Mouse (Mus musculus) fat pad, adult 2 months (tissue): ENCODE data around the gene Luc7l2.

ENCODE experiments used
- DNase-seq: peaks from one replicate; pipeline ENCODE4 v3.0.0-alpha.2; 2011; ENCODE audit warnings: low read depth, low spot score; ENCODE audit errors: extremely low read depth

Luc7l2 gene

DNA sequence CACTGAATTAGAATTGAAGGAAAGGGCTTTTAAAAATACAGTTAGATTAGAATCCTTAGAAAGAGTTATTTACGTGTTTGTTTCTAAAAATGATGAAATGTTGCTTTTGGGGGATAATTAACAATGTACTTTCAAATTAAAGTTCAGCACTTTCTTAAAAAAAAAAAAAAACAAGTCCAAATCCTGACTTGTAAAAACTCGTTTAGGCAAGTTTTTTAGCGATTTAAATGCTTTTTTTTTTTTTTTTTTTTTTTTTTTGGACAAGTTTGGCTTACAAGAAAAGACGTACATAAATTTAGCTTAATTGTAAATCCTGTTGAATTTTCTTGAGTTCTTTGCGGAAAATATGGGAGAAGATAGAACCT is 1.5 kb downstream of the Luc7l2 start:
- DNase-seq: no peak

DNA sequence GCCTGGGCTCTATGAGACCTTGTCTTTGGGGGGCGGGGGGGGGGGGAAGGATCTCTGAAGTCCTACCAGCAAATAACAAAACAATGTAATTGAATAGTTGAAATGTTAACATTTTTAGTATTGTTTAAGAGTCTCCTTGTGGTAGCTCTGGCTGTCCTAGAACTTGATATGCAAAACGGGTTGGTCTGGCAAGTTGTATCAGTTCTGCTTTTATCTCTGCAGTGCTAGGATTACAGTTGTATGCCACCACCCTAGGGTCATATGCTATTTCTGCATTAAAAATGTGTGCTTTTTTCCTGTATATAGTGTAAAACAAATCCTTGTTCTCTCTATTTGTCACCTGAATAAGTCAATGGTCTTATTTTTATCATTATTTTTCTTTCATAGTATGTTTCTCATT is 25.0 kb downstream of the Luc7l2 start:
- DNase-seq: no peak

DNA sequence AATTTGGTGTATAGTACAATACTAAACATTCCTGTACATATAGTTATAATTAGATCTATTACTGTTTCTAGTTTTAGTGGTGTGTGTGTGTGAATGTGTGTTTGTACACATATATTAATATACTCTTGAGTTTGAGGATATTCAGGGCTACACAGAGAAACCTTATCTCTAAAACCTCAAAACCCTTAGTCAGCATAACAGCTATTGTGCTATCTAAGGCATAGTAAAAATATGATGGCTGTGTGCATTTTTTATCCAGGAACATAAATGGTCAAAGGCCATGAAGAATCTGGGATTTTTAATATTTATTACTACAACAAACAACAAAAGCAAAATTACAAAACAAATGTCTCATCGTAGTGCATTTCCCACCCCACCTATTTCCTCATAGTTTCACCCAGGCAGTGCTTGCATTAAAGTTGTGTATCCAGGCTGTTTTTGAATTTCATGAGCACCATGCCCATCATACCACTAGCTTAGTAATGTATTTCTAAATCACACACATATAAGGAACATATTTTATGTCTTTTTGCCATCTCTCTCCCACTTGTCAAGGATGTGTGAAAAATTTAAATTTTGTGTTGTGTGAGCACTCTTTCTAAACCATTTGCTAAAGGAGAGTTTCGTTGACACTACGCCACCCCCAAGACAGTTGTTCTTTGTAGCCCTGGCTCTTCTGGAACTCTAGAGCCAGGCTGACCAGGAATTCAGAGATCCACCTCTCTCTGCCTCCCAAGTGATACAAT is 29.2 kb downstream of the Luc7l2 start:
- DNase-seq: no peak

DNA sequence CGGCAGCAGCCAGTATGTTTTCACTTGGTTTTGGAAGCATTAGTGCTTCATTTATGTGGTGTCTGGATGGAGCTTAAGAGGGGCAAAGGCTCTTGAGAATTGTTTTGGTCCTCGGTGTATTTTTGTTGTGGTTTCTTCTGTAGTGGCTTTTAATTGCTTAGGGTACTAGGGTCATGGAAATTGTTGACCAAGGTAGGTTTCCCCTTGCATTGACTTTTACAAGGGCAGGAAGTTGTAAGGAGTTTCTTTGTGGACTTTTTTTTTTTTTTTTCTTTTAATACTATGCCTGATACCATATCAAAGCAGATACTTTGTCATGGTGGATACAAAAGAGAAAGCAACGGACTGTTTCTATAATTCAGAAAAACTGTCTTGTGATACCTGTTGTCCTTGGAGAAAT is 30.6 kb downstream of the Luc7l2 start:
- DNase-seq: no peak

DNA sequence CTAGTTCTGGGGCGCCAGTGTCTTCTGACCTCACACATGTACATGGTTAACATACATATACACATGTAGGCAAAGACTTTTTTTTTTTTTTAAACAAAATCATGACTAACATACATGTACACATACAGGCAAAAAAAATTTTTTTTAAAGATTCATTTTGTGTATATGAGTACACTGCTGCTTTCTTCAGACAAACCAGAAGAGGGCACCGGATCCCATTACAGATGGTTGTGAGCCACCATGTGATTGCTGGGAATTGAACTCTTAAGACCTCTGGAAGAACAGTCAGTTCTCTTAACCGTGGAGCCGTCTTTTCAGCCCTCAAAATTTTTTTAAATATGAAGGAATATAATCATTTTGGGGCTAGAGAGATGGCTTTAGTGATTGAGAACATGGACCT is 46.3 kb downstream of the Luc7l2 start:
- DNase-seq: no peak

DNA sequence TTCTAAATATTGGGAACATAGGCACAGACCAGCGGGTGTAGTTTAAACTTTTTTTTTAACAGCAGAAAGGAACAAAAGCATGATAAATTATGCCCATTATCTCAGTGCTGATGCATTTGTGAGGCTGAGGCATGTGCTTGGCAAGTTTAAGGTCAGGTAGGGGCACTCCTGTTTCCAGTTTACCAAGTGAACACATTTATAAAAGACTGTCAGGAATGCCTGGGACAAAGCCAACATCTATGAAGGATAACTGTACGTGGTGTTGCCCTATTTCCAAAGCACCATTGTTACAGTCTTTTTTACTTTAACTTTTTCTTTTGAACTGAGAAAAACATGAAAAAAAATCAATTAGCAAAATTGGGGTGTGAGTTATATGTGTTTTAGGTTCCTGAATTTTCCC is 58.8 kb downstream of the Luc7l2 start:
- DNase-seq: no peak

DNA sequence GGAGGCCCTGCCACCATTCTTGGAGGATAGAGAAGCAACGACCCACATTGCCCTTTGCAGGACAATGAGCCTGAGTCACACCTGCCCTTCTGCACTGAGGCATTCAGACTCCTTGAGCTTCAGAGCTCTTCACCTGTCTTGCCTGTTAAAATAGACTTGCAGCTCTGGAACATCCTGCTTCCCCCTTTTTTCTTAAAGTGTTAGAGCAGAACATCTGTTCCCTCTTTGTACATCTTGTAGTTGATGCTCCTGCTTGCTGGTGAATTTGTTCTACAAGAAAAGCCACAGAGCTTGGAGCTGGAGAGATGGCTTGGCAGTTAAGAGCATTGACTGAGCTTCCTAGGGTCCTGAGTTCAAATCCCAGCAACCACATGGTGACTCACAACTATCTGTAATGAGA is 71.3 kb downstream of the Luc7l2 start:
- DNase-seq: no peak

DNA sequence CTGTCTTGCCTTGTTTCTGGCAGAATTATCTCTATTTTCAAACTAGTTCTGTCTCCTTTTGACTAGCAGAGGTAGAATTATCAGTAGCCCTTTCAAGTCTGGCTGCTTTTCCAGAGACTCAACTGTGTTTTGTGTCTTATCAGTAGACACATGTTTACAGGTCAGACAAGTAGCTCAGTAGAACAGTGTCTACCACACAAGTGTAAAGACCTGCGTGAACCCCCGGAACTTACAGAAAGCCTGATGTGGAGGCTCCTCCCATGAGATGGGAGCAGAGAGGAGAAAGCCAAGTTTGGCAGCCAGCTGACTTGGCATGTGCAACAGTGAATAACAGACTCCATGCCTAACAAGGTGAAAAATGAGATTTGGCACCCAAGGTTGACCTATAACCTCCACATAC is 72.3 kb downstream of the Luc7l2 start:
- DNase-seq: no peak

DNA sequence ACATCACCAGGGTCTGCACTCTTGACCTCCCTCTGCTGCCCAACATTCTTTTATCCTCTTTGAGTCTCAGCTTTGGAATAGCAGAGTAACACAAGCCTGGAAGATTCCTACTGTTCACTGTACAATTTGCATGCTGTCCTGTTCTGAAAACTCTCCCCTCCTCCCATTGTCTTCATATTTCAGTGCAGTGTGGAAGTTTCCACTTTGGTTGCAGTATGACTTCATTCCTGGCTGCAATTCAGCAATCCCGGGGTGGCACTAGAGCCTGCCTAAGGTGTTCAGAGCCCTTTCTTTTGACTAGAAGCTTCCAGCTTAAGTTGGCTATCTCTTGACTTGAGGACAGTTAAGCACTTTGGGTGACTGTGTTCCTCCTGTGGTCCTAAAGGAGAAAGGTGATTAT is 73.3 kb downstream of the Luc7l2 start:
- no peak for DNase-seq

DNA sequence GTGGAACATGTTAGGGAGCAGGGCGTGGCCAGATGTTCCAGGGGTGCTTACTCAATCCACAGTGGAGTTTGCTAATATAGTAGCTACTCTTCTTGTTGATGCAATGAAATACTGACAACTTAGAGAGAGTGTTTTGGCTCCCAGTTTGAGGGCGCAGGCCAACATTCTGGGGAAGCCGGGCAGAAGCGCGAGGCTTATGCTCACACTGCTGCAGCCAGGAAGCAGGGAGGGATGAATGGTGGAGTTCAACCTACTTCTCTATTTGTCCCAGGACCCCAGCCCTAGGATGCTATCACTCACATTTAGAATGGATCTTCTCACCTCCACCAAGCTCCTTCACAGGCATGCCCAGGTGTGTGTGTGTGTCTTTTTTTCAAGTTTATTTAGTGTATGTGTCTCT is 75.0 kb downstream of the Luc7l2 start:
- no peak for DNase-seq

DNA sequence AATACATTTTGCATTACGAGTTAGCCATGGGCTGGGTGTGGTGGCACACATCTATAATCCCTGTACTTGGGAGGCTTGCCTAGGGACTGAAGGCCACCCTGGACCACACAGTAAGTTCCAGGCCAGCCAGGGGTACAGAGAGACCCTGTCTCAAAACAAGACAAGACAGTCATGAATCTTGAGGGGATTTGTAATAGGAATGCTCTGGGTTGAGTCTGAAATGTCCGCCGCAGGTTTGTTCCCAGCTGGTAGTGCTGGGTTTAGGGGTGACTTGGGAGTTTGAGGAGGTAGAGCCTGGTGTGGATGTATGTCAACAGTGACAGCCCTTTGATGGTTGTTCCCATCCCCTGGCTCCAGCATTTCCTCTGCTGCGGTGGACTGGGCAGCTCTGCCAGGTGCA is 75.9 kb downstream of the Luc7l2 start:
- DNase-seq: no peak

DNA sequence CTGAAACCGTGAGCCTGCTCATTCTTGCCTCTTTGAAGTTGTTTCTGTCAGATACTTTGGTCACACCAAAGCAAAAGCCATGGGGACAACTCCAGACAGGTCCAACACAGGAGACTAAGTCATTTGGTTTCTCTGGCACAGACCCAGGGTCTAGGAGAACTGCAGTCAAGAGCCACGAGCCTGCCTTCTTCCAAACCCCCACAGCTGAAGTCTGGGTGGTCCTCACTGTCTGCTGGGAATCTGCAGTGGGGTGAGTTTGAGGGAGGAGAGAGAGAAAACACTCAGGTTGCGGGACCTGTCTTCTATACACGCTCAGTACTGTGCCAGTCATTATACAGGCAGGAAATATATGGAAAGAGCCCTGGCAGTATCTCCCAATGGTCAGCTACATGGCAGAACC is 76.4 kb downstream of the Luc7l2 start:
- no peak for DNase-seq

DNA sequence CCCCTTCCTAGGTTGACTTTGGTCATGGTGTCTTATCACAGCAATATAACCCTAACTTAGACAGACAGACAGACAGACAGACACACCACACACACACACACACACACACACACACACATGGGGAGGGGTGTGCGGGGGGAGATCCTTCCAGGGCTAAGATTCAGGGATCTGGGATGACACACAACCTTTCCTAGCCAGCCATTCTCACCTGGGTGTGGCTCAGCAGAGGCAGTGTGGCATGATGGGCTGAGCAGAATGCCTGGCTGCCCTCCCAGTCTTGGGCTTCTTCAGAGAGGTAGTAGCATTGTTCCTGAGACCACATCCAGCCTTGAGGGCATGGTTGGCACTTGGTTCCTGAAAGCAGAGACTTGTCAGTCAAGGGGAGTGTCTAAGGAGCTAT is 78.4 kb downstream of the Luc7l2 start:
- DNase-seq: no peak

DNA sequence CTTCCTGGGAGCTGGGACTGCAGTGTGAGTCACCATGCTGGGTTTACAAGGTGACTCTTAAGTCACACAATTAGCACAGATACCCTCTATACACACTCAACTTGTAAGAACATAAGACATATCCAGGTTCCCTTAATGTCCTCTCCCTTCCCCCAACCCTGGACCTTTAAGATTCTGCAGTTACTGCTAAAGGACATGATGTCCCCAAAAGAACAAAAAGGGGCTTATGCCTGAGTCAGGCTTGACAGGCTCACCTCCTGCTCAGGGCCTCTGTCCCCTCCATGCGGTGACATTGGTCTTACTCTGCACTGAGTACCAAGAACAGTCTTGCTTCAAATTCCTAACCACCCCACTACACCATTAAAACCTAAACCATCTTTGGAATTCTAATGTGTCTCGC is 81.7 kb downstream of the Luc7l2 start:
- no peak for DNase-seq

DNA sequence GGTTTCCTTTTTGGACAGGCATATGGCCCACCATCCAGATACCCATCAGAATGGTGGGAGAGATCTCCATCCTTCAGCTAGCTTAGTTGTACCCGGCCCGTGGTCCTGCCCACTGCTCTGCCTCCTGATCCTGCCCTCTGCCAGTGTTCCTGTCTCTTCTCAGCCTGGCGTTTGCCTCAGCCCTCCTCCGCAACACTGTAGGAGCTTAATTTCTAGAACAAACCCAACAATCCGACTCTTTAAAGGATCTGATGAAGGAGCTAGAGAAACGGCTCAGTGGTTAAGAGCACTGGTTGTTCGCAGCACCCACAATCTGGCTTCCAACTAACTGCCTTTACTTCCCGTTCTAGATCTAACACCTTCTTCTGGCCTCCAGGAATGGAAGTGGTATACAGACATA is 83.3 kb downstream of the Luc7l2 start:
- DNase-seq: no peak

DNA sequence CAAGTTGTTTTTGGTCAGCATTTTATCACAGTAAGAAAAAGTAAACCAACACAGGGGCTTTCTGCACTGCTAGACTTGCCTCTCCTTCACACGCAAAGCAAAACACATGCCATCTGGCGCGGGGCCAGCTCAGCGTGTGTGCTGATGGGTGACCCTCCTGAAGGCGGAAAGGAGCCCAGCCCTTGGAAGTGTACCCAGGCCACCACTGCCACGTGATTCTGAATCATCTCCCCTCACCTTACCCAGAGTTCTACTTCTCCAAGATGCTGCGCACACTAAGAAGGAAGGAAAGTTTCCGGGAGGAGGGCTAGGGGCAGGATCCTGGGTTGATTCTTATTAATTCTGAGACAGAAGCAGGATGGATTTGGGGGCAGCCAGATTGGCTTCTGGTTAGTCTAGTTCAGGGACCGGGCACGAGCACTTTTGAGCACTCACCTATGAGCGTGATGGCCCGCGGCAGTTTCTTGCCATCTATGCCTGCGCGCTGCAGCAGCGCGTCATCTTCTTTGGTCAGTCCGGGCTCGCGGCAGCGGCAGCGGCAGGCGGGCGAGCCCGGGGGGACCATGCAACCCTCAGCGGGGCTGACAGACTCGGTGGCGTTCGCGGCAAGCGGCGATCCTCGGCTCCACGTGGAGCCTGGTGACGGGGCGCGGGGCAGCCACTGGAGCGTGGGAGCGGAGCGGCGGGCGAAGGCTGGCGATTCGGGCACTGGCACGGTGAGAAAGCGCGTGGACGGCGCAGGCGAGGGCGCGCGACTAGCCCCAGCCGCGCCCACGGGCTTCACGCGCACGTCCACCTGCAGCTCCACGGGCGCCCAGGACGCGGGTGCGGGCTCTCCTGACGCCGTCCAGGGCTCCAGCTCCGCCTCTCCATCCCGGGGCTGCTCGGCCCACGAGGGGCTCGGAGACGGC is 85.1 kb downstream of the Luc7l2 start:
- DNase-seq: no peak

DNA sequence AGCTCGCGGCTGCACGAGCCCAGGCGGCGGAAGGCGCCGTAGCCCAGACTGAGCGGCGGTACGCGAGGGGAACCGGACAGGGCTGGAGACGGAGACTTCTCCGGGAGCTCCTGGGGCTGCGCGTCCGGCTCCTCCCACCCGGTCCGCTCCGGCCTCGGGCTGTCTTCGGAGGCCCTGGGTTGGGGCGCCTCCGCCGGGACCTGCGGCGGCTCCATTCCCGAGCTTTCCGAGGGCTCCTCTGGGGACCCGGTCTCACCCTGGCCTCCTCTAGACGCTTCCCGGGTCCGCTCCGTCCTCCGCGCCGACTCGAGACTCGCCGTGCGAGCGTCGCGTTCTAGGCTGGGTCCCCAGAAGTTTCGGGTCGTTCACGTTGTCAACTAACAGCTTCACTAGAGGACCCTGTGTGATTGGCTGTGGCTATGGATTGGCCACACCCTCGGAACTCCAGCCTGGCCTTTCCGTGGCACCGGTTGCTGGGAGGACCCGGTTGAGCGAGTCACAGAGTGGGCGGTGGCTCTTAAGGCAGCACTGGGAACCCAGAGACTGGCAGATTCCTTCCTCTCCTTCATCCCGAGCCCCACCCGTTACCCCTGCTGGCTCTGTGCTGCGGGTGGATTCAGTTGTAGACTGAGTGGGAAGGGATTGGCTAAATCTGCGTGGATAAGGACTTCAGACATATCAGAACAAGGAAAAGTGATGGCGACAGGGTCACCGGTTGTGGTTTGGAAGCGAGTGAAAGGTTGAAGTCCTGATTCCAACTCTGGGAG is 85.9 kb downstream of the Luc7l2 start, which contains the start of gene Klrg2:
Gene Klrg2 (minus strand): TSS at position 391 of the 767 bp plus-strand sequence.
- no peak for DNase-seq

DNA sequence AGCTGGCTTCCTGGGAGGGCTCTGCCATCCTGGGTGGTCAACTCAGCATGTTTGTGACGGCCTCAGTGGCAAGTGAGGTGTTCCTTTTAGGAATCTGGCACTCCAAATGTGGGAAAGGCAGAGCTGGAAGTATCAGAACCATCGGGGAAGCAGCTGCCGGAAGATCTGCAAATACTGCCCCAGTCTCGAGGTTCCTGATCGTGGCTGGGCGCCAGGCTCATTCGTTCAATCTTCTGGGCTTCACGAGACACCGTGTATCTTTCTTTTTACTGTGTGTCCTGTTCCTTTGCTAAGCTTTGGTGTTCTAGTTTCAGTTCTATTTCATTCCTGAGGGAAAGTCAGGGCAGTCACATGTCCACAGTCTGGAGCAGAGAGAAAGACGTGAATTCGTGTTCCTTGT is 89.3 kb downstream of the Luc7l2 start:
- DNase-seq: no peak

DNA sequence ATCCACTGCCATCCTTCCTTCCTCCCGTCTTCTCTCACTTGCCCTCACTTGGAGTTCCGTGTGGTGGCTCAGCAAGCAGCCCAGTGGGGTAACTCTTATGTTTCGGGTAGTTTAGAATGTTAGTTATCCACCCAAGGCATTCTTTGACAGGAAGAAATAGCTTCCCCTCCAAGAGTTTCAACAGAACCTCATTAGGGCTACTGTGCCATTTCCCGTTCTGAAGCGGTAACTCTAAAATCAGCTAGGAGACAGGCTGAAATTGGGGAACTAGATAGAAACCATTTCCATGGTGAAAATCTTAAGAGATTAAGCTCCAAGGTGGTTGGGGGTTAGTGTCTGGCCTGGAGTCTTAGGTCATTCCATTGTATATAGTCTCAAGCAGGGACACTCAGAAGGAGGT is 90.1 kb downstream of the Luc7l2 start:
- DNase-seq: no peak

DNA sequence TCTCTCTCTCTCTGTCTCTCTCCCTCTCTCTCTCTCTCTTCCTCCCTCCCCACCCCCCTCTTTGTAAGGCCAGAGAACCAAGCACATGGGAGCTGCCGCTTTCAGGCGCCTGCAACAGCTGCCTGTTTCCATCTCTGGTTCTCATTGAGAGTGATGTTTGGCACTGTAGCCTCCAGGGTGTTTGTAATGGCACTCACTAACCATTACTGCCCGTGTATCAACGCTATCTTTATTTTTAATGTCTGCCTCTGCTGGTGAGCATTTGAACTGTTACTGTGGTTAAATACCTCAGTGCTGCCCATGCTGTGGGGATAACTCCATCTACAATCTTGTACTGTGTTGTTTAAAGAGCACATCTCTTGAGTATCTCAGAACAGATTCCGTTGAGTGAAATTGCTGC is 90.5 kb downstream of the Luc7l2 start:
- DNase-seq: no peak

DNA sequence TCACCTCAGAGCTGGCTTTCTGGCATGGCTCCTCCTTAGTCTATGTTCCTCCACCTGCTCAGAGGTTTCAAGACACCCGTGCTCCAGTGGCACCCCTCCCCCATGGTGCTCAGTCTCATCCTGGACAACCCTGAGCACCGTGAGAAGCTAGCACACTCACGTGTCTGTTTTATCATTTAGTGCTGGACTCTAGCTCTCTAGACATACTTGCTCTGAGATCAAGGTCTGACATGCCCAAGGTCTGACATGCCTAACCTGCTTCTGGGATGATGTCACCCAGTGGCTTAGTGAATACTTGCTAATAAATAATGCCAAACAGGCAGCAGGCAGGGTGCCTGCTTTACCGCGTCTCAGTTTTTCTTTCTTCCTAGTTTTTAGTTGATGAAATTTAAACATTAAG is 91.5 kb downstream of the Luc7l2 start:
- DNase-seq: no peak

DNA sequence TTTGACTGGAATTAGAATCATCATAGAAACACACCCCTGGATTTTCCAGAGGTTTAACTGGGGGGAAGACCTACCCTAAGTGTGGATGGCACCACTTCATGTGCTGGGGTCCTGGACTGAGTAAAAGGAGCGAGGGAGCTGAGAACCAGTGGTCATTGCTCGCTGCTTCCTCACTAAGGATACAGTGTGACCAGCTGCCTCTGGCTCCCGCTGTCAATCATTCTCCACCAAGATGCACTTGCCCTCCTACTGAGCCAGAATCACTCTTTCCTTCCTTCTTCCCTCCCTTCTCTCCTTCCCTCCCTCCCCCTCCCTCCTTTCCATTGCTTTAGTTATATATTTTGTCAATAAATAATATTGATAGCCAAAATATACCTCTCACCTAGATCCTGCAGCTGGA is 91.9 kb downstream of the Luc7l2 start:
- no peak for DNase-seq
